Mouse (Mus musculus) adrenal gland, postnatal 10 days (tissue): ENCODE results near the gene Dnajc5. TPM values are rescaled to one million over a fixed set of nuclear protein-coding genes. Genes with fewer than 3 reads are reported as not detected.

Source experiments
- microRNA-seq: library from miRNA; unstranded; fragments of <30 nt; microRNA quantifications from one replicate; pipeline ENCODE4 v1.2.0, GENCODE M21; 2021
- total RNA-seq, 2 experiments: library from RNA; stranded (reverse); gene quantifications; 2 replicates each; pipeline ENCODE4 v1.2.3; 2021

The Dnajc5 gene
- total RNA-seq, 2 experiments from 2014 or later = 89.0 to 91.5 TPM

Small RNA genes within 50 kb of the gene (microRNA-seq; reads per million reads assigned to microRNA genes)
- not detected for gene Mir7006

Other genes starting within 250 kb of the Dnajc5 start
- gene Gmeb2, start 232.4 kb upstream of the Dnajc5 start, total RNA-seq = 10 to 100 TPM; 18.1 to 20.7 TPM
- gene Stmn3, start 206.0 kb upstream of the Dnajc5 start, total RNA-seq = 10 to 100 TPM; 19.1 to 35.7 TPM
- gene Rtel1, start 200.7 kb upstream of the Dnajc5 start, total RNA-seq = 10 to 100 TPM; 33.0 to 50.3 TPM
- 10 to 100 TPM; 26.1 to 37.0 TPM for gene Zgpat, start 155.6 kb upstream of the Dnajc5 start, total RNA-seq
- gene Arfrp1, start 155.1 kb upstream of the Dnajc5 start, total RNA-seq = 10 to 100 TPM; 37.9 to 48.2 TPM
- 10 to 100 TPM in 1 of 2 experiments, 1 to 10 TPM in 1; 8.8 to 19.2 TPM for gene Lime1, start 140.4 kb upstream of the Dnajc5 start, total RNA-seq
- 10 to 100 TPM; 17.2 to 23.6 TPM for gene Zbtb46, start 61.1 kb upstream of the Dnajc5 start, total RNA-seq
- gene Abhd16b, start 27.3 kb upstream of the Dnajc5 start, total RNA-seq = not detected
- gene Tpd52l2, start 23.3 kb upstream of the Dnajc5 start, total RNA-seq = 100 to 1,000 TPM in 1 of 2 experiments, 10 to 100 TPM in 1; 95.5 to 108 TPM
- 10 to 100 TPM; 55.1 to 86.5 TPM for gene Uckl1, start 64.4 kb downstream of the Dnajc5 start, total RNA-seq
- gene Prpf6, start 71.4 kb downstream of the Dnajc5 start, total RNA-seq = 10 to 100 TPM; 51.4 to 58.3 TPM
- gene Zfp512b, start 72.3 kb downstream of the Dnajc5 start, total RNA-seq = 10 to 100 TPM; 52.5 to 92.4 TPM
- gene Samd10, start 78.7 kb downstream of the Dnajc5 start, total RNA-seq = 10 to 100 TPM in 1 of 2 experiments, 1 to 10 TPM in 1; 10.0 to 11.7 TPM
- gene Gm29797, start 136.5 kb downstream of the Dnajc5 start, total RNA-seq = not detected
- 10 to 100 TPM; 59.1 to 62.5 TPM for gene Sox18, start 151.2 kb downstream of the Dnajc5 start, total RNA-seq
- 10 to 100 TPM; 11.4 to 13.5 TPM for gene Tcea2, start 159.8 kb downstream of the Dnajc5 start, total RNA-seq
- 10 to 100 TPM; 22.4 to 23.7 TPM for gene Rgs19, start 173.5 kb downstream of the Dnajc5 start, total RNA-seq
- gene Lkaaear1, start 178.0 kb downstream of the Dnajc5 start, total RNA-seq = not detected
- 1 to 10 TPM; 1.3 to 2.4 TPM for gene Oprl1, start 194.5 kb downstream of the Dnajc5 start, total RNA-seq
- gene Myt1, start 242.8 kb downstream of the Dnajc5 start, total RNA-seq = 1 to 10 TPM; 6.4 to 8.0 TPM